Mouse (Mus musculus) lung, postnatal 0 days (tissue): ENCODE measurements at regions not wholly inside any gene's neighbourhood (a gene's known extent, or its start where the extent isn't known, plus 50 kb on each side); places are given as distances from the start of the nearest gene placed in this dataset.

Experiments
- CTCF ChIP-seq: IDR thresholded peaks from 2 replicates; pipeline ENCODE4 v1.5.1; 2016; ENCODE audit warnings: antibody characterized with exemption, mild to moderate bottlenecking
- EP300 ChIP-seq: IDR thresholded peaks from 2 replicates; pipeline ENCODE4 v1.6.1; 2016; ENCODE audit warnings: antibody characterized with exemption, mild to moderate bottlenecking, control low read depth

GRCm38 (mm10) chr6:41140916-41141315 lies 105.6 kb upstream of the 2210010C04Rik start:
- TF ChIP-seq CTCF (no peak), EP300 (no peak)
